Mouse (Mus musculus) olfactory bulb, adult 2 months (tissue): ENCODE measurements around the gene Robo2. TPM values are rescaled to one million over a fixed set of nuclear protein-coding genes. Genes with fewer than 3 reads are reported as not detected.
A peak's percentile ranks its signal among the peaks of the same experiment; 100 is the strongest.

ENCODE experiments used
- H3K27ac ChIP-seq: fragments of 200-500 bp; 2 replicates; pipeline ENCODE4 v1.5.1; 2012; ENCODE audit warnings: low read depth, low read length; ENCODE audit not compliant: insufficient read depth
- H3K4me1 ChIP-seq: fragments of 200-500 bp; 2 replicates; pipeline ENCODE4 v1.6.1; 2012; ENCODE audit warnings: low read length; ENCODE audit not compliant: control insufficient read depth, insufficient read depth
- H3K4me3 ChIP-seq: fragments of 200-500 bp; 2 replicates; pipeline ENCODE4 v1.5.1; 2012; ENCODE audit warnings: mild to moderate bottlenecking, low read depth, low read length, moderate library complexity; ENCODE audit not compliant: insufficient read depth
- CTCF ChIP-seq: fragments of 200-500 bp; IDR thresholded peaks from 2 replicates; pipeline ENCODE4 v1.5.1; 2012; ENCODE audit warnings: low read depth, mild to moderate bottlenecking, low read length, moderate library complexity; ENCODE audit not compliant: insufficient read depth
- POLR2A ChIP-seq: fragments of 200-500 bp; IDR thresholded peaks from 2 replicates; pipeline ENCODE4 v1.6.1; 2012; ENCODE audit warnings: mild to moderate bottlenecking, low read depth, low read length, moderate library complexity; ENCODE audit not compliant: insufficient read depth
- WGBS: fragments of 180-500 bp; shearing (Covaris S2); methylation state at CpG from one replicate; pipeline ENCODE4 v1.1.7; 2018; 5-methylcytosine and 5-hydroxymethylcytosine counted together
- polyA plus RNA-seq: library from polyadenylated mRNA; stranded (reverse); fragments of >200 nt; gene quantifications from 2 replicates; pipeline ENCODE4 v1.2.4, GENCODE M21; 2012; ENCODE audit warnings: low replicate concordance; ENCODE audit not compliant: missing spikeins, insufficient read depth, insufficient read length

The Robo2 gene
- polyA plus RNA-seq, 1 experiment: 51.4 TPM

DNA sequence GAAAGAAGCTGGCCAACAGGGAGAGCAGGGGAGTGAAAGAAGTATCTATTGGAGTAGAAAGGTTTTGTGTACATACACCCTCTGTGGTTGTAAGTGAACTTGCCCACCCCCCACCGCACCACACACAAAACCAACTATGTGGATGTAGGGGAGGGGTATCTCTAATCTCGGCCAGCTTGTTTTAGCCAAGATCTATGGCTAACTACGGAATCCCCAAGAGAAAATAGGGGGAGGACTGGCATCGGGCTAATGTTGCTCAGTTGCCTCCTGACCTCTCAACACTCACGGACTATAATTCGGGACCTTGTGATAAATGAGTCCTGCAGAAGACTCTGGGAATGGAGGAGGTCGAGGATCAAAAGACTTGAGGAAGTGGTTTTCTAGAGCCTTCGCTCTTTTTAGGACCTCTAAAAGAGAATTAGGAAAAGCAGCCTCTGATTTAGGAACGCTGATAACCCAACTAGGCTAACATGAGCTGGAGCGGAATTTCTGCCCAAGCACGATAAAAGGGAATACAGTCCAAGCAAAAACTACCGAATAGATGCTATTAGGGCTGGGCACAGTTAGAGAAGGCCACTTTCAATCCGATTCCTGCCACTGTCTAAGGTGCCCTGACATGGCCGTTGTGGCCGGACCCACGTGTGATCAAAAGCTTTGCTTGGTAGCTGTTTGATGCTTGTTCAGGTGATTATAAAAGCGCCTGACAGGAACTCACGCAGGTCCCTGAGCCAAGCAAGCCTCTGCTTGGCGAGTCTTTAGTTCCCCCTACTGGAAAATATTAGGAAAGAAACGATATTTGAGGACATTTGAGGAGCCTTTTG is 1.1 kb upstream of the Robo2 start:
- peak overlapping the region; percentile 70 for H3K4me3 ChIP-seq
- under 1% methylated on average over 20 of the region's 20 CpGs for WGBS
- no peaks in the 10 kb centered on the region for H3K4me1 ChIP-seq
- TF ChIP-seq CTCF (peak; percentile 51), POLR2A (no peak)
- H3K27ac ChIP-seq: peak overlapping the region; percentile 94; the same call in 1 of the 2 replicates

DNA sequence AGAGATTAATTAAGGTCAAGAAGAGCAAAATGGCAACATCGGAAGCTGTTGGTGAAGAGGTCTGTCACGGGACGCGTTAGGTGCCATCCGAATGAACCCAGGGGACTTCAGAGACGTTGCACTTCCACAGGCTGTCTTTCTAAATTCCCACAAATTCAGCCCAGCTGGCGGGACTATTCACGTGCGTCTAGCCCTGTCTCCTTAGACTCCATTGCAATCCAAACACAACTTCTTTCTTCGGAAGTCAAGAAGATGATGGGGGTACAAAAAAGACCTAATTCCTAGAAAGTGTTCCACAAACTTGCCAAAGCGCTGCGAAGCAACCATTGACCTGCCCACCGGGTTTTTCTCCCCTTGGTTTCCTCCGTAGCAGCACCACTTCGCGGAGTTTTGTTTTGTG is 604 bp downstream of the Robo2 start:
- WGBS: under 1% methylated on average over 16 of the region's 16 CpGs
- peak overlapping the region; percentile 70 for H3K4me3 ChIP-seq
- peak overlapping the region; percentile 94 for H3K27ac ChIP-seq
- no peaks in the 10 kb centered on the region for H3K4me1 ChIP-seq
- TF ChIP-seq CTCF: no peak
- no peak for TF ChIP-seq POLR2A

DNA sequence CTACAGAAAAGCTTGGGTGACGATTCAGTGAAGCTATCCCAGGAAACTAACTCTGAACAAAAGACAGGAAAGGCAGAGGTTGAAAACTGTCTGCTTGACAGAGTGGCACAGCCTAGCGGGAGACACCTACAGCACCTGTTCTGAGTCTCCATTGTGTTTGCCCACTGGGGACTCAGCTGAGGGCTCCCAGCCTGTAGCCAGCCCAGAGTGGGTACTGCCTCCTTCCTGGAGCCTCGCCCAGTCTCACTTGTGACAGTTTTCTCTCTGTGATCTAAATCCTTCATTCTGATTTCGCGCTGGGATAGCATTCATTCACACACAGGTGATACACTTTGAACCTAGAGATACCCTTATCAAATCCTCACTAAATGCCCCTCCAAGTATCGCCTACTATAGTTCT is 1.5 kb downstream of the Robo2 start:
- H3K4me1 ChIP-seq: no peaks in the 10 kb centered on the region
- 7% methylated on average over 6 of the region's 6 CpGs for WGBS
- peak overlapping the region; percentile 86 for H3K4me3 ChIP-seq
- TF ChIP-seq POLR2A (no peak), CTCF (no peak)
- H3K27ac ChIP-seq: peak overlapping the region; percentile 83; the same call in 1 of the 2 replicates

DNA sequence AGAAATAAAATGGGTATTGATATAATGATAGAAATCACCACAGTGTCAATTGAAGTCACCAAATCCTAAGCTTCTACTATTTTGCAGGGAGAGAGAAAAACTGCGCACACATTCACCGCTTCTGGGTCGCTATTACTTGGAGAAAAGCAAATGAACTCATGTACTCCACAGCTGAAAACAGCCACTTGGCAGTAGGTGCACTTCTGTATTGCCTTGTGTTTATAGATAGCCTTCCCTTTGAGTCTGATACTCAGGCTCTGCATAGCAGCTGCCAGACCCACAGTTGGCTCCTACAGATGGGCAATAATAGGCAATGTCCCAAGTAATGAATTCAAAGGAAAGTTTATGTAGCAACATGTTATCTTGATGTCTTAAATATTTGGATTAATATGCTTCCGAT is 2.1 kb downstream of the Robo2 start:
- Histone ChIP-seq H3K4me3 (no peak overlapping the region; the same call in 1 of the 2 replicates), H3K27ac (no peak overlapping the region), H3K4me1 (no peaks in the 10 kb centered on the region)
- TF ChIP-seq CTCF (no peak), POLR2A (no peak)
- WGBS: 14% methylated on average over 4 of the region's 4 CpGs

DNA sequence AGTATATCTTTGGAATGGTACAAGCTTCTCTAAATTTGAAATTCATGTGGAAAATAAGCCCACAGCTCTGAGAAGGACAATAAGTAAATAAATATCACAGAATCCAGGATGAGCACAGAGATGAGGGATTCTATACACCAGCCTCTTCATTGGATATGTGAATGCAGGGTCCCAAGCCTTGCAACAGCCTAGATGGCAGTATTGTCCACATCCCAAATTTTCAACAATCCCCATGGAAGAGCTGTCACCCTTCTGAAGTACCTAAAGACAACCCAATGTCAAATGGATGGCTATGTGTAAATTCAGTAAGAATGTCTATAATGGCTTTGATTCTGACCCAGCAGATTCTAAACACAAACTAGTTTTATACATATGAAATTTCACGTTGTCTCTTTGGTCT is 3.1 kb downstream of the Robo2 start:
- no peaks in the 10 kb centered on the region for H3K4me1 ChIP-seq
- no peak overlapping the region for H3K27ac ChIP-seq
- H3K4me3 ChIP-seq: no peak overlapping the region
- TF ChIP-seq POLR2A (no peak), CTCF (no peak)
- 7% methylated on average over 1 of the region's 1 CpGs for WGBS

DNA sequence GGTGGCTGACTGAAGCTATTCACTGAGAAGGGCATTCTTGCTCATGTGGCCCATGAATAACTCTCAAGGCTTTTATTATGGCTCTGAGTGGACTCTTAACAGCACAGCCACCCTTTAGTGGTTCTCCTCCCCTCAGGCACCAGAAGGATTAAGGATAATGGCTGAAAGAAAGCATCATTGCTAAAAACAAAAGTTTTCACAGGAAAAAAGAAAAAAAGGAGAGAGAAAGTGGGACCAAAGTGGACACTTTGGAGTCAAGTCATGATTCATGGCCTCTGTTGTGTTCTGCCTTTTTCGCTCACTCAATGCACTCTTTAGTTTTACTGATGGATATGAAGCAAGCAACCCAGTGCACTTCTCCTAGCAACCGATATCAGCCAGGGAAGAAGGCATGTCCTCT is 14.3 kb downstream of the Robo2 start:
- Histone ChIP-seq H3K27ac (no peak overlapping the region), H3K4me1 (no peaks in the 10 kb centered on the region), H3K4me3 (no peak overlapping the region)
- 67% methylated on average over 2 of the region's 2 CpGs for WGBS
- TF ChIP-seq POLR2A (no peak), CTCF (no peak)

DNA sequence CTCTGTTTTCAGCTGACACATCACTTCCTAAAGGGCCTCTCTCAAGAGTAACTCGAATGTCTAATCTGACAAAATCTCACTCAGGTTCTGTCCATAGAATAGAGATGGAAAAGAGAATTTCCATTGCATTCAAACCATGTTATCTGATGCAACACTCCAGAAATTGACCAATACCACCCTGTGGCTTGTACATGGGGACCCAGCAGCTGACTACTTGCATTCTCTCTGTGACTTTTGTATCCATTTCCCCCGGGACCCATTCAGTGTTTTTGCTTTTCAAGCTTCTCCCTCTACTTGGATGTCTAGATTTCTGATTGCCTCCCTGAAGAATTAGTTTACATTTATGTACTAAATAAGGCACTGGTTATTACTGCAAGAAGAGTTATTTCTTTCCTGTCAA is 15.9 kb downstream of the Robo2 start:
- H3K27ac ChIP-seq: no peak overlapping the region
- no peaks in the 10 kb centered on the region for H3K4me1 ChIP-seq
- no peak for TF ChIP-seq POLR2A
- TF ChIP-seq CTCF: no peak
- WGBS: 89% methylated on average over 2 of the region's 2 CpGs
- no peak overlapping the region for H3K4me3 ChIP-seq

DNA sequence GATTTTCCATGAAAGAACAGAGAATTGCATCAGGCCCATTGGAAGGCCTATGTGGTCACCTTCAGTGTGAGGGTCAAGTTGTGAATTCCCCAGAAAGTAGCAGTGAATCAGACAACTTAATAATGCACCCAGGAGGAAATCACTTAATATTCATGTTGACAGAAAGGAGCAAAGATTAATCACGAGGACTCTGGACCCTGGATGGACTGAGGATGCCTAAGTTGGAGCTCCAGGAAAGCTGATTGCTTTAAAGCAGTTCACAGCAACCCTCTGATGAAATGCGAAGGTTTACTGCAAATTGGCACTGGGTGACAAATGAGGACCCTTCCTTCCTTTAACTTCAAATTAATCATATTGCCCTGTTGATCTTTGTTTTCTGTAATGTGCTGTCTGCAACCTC is 32.2 kb downstream of the Robo2 start:
- Histone ChIP-seq H3K4me3 (no peak overlapping the region), H3K4me1 (0 out of 2 replicates have a peak, but pooled peaks cover 2% of the 10 kb centered on the region), H3K27ac (no peak overlapping the region)
- 77% methylated on average over 2 of the region's 2 CpGs for WGBS
- TF ChIP-seq POLR2A (no peak), CTCF (no peak)

DNA sequence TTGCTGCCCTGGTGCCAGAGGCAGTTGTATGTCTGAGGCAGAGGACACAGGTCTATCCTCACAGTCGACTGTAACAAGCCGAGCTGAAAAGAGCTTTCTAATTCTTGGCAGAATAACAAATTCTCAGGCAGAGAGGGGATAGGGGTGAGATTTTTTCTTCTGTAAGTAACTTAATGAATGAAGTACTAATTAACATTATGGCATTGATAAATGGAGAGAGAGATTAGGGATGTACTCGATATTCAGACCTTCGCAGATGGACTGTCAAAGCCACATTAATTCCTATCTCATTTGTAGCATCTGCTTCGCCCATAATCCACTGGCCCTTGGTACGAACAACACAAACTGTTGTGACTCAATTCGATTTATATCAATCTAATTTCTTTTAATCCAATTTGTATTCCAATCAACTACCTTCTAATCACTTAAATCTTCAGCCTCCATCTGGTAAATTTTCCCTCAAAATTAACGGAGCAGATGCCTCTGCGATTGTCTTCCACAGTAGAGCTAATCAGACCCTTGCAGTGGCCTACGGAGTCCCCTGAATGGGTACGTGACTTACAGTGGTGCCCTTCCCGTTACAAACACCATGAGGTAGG is 36.2 kb downstream of the Robo2 start:
- Histone ChIP-seq H3K4me1 (0 out of 2 replicates have a peak, but pooled peaks cover 2% of the 10 kb centered on the region), H3K27ac (no peak overlapping the region), H3K4me3 (no peak overlapping the region)
- 64% methylated on average over 12 of the region's 12 CpGs for WGBS
- no peak for TF ChIP-seq POLR2A
- no peak for TF ChIP-seq CTCF
